Mouse (Mus musculus) cerebellum, postnatal 25 days (tissue): Measurements from ENCODE around the gene Gm44502.

Experiments used
- DNase-seq, 2 experiments: peaks; one replicate each; pipeline ENCODE4 v3.0.0; 2021; ENCODE audit warnings: mixed read lengths in 2 of 2

Gene Gm44502

DNA sequence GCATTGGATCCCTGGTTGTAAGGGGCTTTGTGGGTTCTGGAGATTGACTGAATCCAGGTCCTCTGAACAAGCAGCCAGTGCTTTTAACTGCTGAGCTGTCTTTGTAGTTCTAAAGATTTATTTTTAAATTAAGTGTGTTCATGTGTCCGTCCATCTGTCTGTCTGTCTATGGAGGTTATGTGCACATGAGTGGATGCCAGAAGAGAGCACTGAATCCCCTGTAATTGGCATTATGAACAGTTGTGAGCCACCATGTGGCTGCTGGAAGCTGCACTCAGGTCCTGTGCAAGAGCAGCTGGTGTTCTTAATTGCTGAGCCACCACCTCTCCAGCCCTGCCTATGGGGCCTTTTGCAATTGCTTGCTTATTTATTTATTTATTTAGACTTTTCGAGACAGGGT is 31.4 kb downstream of the Gm44502 start:
- DNase-seq: no peak

DNA sequence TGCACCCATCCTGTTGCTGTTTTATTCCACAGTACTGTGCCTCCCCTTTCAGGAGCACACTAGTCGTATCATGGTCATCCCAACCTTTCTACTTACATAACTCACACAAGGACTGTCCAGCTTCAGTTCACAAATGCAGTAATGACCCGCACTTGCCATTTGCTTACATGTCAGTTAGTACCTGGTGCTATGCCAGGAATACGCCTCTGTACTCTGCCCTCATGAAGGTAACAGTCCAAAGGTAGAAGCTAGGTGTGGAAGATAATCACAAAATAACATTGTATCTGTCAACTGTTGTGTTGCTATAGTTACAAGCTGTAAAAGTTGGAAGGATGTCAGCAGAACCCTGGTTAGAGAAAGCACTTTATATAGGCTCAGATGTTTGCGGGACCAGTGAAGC is 32.6 kb downstream of the Gm44502 start:
- no peak for DNase-seq

DNA sequence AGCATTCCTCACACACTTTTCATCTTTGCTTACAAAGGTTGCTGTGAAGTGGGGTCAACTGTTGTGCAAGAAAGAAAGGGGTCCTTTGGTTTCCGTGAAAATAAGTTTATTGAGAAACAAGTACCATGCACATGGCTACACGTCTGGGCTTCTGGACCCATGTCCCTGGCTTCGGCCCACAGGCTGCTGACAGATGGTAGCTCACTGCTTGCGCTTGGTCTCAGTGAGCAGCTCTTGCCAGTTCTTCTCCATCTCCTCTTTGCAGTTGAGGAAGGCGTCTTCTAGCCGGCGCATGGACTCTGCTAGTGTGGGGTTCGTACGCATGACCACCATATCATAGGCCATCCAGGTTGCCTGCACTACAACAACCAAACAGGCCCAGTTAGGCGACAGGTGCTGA is 39.4 kb downstream of the Gm44502 start:
- DNase-seq: peak; percentile 71 to 75

DNA sequence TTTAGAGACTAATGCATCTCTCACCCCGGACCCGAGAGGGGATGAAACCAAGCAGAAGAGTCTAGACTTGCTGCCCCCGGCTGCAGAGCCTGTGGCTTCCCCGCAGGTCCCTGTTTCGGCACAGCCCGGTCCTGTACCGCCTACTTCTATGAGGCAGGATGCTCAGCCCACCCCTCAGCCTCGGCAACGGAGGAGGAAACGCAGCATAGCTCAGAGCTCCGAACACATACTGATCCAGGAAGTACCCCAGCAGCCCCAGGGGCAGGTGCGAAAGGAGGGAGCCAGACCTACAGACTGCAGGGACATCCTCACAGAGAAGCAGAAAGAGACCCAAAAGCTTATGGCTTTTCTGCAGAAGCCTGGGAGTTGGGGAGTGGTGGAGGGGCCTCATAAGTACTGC is 42.4 kb downstream of the Gm44502 start:
- DNase-seq: peak in 1 of 2 experiments; percentile 16

DNA sequence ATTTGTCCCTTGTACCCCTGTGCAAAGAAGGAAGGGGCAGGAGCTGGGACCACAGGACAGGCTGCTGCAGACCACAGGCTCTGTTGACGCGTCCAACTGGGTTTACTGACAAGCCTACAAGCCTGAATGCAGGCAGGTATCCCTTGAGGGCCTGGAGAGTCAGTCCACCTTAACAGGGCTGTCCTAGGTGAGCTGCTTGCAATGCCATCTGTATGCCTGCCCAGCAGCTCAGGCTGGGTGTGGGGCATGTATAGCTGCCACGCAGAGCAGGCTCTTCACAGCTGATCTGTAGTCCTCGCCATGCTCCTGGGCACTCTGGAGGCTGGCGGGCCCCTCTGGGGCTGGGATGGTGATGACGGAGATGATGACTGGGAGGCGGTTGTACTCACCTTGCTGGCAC is 44.9 kb downstream of the Gm44502 start, which contains the start of gene Klhdc7b:
TSS of gene Klhdc7b (plus strand) at position 301 of the 400 bp plus-strand sequence.
- DNase-seq: no peak

DNA sequence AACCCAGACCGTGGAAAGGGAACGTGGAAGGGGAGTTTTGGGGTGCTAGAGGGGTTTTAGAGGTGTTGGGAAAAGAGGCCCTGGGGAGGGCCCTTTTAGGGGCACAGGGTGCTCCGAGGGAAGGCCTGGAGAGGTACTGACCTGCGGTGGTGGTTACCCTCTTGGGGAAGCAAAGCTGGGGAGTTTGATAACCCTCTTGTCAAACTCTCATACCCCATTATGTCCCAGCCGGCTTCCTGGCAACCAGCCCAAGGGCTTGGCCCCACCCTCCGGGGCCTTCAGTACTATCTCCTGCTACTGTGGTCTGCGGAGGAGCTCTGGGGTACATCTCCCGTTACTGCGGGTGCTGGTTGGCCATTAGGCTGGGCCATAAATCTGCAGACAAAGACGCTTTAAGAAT is 50.1 kb downstream of the Gm44502 start:
- DNase-seq: peak; percentile 75 to 81

DNA sequence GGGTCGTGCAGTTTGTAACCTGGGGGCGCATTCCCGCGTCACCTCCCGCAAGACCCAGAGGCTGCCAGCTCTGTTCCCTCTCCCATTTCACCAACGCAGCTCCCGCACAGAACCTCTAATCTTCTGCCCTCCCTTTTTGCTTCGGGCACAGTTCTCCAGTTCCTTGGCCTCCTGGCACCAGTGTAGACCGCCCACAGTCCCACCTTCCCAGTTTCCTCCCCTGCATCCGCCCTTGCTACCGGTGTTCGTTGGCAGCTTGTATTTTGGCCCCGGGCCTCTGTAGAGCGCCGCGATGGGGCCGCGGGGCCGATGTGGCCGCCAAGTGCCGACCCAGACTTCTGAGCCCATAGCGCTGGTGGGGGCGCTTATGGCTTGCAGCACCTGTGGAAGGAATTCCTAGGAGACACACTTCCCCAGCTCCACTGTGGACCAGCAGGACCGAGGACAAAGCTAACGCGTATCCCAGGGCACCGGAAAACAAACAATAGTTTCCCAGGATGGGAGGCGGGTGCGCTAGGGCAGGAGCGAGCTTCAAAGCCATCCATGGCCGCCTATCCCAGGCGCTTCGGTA is 50.6 kb downstream of the Gm44502 start, which contains the start of gene Odf3b:
TSS of gene Odf3b (minus strand) at position 452 of the 571 bp plus-strand sequence.
- peak; percentile 91 for DNase-seq

DNA sequence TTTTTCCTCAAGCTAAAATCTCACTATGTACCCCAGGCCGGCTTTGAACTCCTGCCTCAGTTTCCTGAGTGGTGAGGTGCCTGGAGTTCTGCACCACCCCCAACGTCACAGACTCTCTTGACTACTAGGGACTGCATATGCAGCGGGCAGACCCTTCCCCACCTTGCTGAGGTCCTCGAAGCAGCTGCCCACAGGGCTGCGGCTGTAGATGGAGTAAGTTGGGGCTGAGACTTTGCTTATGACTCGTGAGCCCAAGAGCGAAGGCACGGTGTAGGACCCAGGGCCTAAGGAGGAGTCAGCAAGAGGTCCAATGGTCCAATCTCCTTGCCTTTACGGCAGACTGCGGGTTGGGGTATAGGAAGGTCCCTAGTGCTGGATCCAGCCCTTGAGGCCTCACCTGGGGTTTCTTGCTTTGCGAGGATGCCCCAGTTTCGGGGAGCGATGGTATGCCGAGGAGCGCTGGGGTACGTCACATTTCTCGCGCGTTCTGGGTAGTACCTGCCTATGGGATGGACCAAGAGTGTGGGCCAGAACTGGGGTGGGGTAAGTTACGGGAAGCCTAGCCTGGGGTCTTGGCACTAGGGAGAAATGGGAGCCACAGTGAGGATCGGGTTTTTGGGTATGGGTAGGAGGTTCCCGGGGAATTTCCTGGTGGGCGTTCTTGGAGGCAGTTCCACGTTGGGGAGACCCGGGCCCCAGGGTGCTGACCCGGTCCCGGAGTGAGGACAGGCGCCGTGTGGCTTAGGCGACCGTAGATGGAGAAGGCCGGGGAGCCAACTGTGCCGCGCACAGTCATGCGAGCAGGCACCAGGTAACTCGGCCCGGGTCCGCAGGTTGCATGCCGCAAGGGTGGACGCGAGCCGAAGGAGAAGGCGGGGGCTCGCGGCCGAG is 51.3 kb downstream of the Gm44502 start:
- peak in 1 of 2 experiments; percentile 63 for DNase-seq

DNA sequence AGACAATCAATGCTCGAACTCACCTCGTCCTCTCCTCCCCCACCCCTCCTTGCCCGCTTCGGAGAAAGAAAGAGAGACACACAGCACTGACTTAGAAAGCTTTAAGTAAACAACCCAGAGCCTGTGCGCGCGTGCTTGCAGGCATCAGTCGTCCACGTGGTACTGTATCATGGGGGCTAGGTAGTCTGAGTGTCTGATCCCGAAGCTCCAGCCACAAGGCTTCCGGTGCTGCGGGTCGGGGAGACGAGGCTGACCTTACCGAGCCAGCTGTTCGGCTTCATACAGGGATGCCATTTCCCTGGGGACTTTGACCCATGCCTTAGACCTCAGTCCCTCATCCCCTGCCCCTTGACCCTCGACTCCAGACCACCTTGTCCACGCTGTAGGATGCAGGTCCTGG is 52.1 kb downstream of the Gm44502 start:
- DNase-seq: peak in 1 of 2 experiments; percentile 33

DNA sequence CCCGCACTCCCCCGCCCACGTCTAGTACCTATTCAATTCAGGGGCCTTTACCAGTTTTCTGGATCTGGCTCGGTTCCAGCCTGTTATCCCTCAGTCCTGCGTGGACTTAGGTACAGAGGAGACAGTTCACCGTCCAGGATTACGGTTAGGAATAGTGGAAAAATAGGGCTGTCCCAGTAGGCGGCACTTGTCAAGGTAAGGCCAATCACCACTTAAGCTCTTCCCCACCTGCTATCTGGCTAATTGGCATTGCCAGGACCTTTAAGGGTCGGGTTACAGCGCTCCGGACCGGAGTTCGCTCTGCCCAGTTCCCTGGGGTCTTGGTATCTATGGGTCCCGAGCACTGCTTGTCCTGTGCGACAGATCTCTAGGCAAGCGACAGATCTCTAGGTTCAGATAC is 52.5 kb downstream of the Gm44502 start, which contains the start of gene Tymp:
TSS of gene Tymp (minus strand) at position 83 of the 400 bp plus-strand sequence.
- peak in 1 of 2 experiments; percentile 31 for DNase-seq

DNA sequence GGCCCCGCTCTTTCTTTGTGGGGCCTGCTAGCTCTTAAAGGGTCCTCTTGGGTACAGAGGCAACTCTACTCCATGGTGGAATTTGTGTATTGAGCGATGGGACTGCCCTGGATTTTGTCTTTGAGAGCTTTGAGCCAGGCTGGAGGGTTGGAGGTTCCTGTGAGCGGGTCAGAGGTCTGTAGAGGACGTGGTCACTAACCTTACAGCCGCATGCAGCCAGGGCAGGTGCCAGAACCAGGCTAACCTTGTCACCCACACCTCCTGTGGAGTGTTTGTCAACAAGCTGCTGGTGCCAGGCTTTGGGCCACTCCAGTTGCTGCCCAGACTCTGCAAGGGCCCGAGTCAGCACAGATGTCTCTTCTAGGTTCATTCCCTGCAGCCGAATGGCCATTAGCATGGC is 53.5 kb downstream of the Gm44502 start:
- DNase-seq: peak in 1 of 2 experiments; percentile 28

DNA sequence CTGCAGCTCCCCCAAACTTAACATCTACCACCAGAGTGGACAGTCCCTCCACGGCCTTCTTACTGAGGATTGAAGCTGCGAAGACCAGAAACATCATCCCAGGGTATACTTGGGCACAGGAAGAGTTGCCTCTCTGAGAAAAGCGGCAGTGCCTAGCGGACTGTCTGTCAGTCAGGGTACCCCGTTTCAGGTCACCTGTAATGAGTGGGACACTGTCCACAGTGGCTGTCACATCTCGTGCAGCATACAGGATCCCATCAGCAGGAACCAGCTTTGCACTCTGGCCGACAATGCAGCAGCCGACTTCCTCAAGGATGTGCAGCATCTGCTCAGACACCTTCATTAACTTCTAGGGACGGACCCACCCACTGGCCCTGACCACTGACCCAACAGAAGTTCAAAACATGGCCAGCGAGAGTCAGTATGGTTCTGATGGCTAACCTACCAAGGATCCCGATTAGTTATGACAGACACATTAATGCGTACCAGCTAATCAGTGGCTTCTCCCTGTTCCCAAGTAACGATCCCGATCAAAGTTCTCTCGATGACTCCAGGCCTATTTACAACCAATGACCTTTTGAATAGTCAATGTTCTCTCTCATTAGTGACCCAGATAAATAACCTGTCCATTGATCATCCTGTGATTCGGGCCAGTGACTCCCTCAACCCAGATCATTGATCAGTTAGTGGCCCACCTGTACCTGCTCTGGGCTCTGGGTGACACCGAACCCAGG is 54.5 kb downstream of the Gm44502 start:
- no peak for DNase-seq

DNA sequence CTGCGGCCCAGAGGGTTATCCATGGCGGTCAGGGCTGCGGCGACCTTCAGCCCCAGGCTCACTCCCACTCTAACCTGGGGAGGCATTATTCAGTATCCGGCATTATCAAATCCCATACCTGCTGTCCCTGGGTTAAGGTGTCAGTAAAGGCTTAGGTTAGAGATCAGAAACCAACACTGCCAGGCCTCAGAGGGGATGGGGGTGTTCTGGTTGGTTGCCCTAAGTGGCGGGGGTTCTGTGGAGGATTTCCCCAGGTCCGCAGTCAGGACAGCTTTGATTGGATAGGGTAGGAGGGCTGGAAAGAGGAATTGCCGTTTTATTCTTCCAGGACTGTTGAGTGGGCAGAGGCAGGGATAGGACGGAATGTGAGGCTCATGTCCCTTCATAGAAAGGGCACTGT is 55.2 kb downstream of the Gm44502 start:
- DNase-seq: no peak

DNA sequence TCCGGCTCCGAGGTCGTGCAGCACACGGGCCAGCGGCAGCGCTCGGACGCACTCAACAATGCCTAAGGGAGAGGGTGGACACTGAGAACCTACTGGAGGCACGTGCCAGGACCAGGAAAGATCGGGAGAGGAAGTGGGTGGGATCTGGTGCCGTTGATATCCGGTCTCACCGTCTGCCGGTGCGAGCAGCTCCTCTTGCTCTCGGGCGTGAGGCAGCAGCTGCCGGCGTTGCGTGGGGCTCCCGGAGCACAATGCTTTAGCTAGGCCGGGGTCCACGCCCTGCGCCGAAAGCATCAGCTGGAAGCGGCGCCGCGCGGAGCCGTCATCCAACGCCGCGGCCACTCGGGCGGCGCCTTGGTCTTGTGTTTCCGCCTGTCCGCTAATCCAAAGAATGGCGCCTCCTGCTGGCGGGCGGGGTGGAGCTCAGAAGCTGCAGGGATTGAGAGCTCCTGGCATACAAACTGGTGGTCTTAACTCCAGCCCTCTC is 55.7 kb downstream of the Gm44502 start, which contains the start of gene Sco2:
TSS of gene Sco2 (minus strand) at position 85 of the 487 bp plus-strand sequence.
- DNase-seq: peak; percentile 97 to 98

DNA sequence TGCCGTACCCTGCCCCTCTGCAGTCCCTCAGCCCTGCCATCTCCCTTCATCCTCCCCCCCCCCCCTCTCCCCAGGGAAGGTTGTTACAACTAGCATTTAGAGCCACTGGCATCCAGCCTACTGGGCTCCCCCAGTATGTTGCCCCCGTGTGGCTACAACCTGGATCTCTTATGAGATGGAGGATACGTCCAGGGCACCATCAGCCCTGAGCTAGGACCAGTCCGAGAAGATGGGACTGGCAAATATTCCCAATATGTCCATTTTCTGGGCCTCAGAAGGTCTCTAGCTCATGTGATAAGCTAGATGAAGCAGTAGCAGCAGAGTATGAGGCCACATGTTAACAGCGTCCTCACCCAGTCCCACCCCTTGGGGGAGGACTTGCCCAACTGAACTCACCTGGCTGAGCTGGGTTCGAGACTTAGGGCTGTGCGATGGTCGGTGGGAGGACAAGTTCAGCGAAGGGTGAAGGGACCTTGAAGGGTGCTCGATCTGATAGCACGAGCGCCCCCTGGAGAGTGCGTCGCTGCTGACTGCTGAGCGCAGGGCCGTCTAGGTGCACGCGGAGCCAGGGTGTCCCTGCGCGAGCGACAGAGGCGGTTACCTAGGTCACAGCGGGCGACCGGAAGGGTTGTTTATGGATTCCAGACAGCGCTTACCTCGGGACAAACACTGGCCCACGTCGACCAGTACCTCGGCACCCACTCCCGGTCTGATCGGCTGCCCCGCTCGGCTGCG is 56.3 kb downstream of the Gm44502 start:
- DNase-seq: peak; percentile 84 to 90

DNA sequence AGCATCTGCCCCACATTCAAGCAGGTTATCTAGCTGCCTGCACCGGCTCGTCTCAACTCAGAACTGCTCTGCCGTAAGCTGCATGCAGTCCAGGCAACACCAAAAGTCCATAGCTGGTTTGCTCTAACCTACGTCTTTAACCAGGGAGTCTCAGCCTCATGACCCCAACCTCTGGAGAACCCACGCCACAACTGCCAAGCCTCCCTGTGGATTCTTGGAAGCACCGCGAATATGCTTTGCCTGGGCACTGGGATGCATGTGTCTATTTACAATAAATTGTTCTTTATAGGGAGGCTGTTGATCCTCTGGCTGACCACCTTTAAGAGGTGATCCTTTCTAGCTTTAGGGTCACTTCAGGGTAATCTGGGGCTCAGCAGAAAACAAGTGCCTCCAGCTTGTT is 57.0 kb downstream of the Gm44502 start:
- DNase-seq: no peak

DNA sequence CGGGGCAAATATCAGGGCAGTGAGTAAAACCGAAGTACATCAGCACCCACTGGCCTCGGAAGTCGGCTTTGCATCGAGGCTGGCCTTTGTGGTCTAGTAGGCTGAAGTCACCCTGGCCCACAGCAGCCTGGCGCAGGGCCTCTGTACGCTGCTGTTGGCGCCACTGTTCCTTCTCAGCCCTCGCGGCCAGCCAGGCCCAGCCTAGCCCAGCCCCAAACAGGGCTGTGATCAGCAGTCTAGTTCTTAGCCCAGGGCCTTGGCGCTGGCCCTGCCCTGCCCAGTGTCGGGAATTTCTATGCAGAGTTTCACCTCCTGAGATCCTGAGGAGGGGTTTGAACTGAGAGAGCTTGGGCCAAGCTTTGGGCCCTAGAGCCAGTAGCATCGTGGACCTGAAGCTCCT is 57.4 kb downstream of the Gm44502 start:
- DNase-seq: no peak
